Comparison of ENCODE assay signal across 8 mouse cellular contexts in the genomic region with DNA sequence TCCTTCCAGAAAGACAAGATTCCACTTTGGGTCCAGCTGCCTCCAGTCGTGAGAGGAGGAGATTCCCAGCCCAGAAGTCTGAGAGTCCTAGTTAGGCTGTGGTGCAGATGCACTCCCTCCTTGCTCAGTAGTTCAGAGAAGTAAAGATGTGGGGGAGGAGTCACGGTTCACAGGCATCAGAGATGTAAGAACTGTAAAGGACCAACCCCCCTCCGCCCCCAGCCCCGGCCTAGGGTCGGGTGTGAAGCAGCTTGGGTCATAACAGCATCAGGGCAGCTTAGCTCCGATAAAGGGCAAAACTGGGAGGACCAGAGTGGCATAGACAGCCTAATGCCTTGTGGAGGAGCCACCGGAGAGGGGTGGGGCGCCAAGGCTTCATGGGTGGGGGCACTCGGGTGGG. TPM values are rescaled to one million over a fixed set of nuclear protein-coding genes. Genes with fewer than 3 reads are reported as not detected.
DNase-seq lines count a peak whose midpoint lies in the region; ATAC-seq and TF ChIP-seq lines count a peak whose summit lies in the region.

No protein-coding gene starts in this region.

- H3K4me3 ChIP-seq in kidney, embryonic 15.5 days (replicated peaks): peak overlapping the region; percentile 56

- H3K36me3 ChIP-seq in kidney, embryonic 15.5 days: peaks cover 14% of the 10 kb centered on the region

- peak; percentile 57 for ATAC-seq in kidney, embryonic 15.5 days (replicated peaks; ENCODE audit: low FRiP score)

- WGBS in kidney, embryonic 15.5 days: 3% methylated on average over 9 of the region's 9 CpGs

- peaks cover 38% of the 10 kb centered on the region for H3K4me1 ChIP-seq in kidney, embryonic 15.5 days

- H3K4me2 ChIP-seq in kidney, embryonic 15.5 days: peak overlapping the region; percentile 82

- no peak for DNase-seq in kidney, adult 11 months
- peak; percentile 20 for DNase-seq in brain, embryonic 14.5 days (ENCODE audit: low read depth)
- DNase-seq in heart, postnatal 4 days: peak; percentile 34
- DNase-seq in lung, postnatal 10 days: peak; percentile 60
- peak; percentile 63 for DNase-seq in thymus, postnatal 14 days
- no peak for DNase-seq in urinary bladder, postnatal 36 days (ENCODE audit: low spot score in 2 of 2)
- DNase-seq in layer of hippocampus, postnatal 10 days (ENCODE audit: low spot score in 2 of 2): no peak

- TF ChIP-seq CTCF in brain, embryonic 14.5 days (IDR thresholded peaks at IDR 0.05; ENCODE audit: borderline replicate concordance, extremely low read depth, insufficient read depth, insufficient read length): no peak

- H3K27ac ChIP-seq in kidney, embryonic 15.5 days: peak overlapping the region; percentile 37; the same call in 1 of the 2 replicates

- peak overlapping the region; percentile 44; the same call in 1 of the 2 replicates for H3K9ac ChIP-seq in kidney, embryonic 15.5 days

- peaks cover 23% of the 10 kb centered on the region for H3K27me3 ChIP-seq in kidney, embryonic 15.5 days

- TF ChIP-seq POLR2A in brain, embryonic 14.5 days (IDR thresholded peaks at IDR 0.05; ENCODE audit: borderline replicate concordance, extremely low read depth, insufficient read depth, insufficient read length, poor library complexity, severe bottlenecking): no peak

- H3K9me3 ChIP-seq in kidney, embryonic 15.5 days (replicated peaks): no peaks in the 10 kb centered on the region

RNA-seq across cellular contexts. Expression of a gene that starts 0.2 kb away (rescaled TPM):
- 4.6 and 6.5 TPM in 2 replicates for polyA plus RNA-seq in kidney, embryonic 15.5 days (2015; fragmentation: Nextera tagmentation; extraction: Ambion mirVana)
- 8.9 and 9.3 TPM in 2 replicates for polyA plus RNA-seq in brain, embryonic 14.5 days (2012; rRNA removed)
- 10 to 100 TPM; 17.8 to 18.4 TPM for total RNA-seq in heart, postnatal 4 days (2021)
- 1 to 10 TPM; 3.2 to 5.0 TPM for total RNA-seq in layer of hippocampus, postnatal 10 days (2021)

Comparison
In these comparisons a context has a peak if more than half of its experiments do, and no peak if none do; other contexts are left out.
1. DNase-seq: peak in brain, embryonic 14.5 days (single experiment), heart, postnatal 4 days (single experiment), lung, postnatal 10 days (single experiment) and thymus, postnatal 14 days (single experiment); none in kidney, adult 11 months (single experiment), urinary bladder, postnatal 36 days (0 of 2) and layer of hippocampus, postnatal 10 days (0 of 2).